Mouse (Mus musculus) hindbrain, embryonic 12.5 days (tissue): ENCODE data around the gene Tldc2. TPM values are rescaled to one million over a fixed set of nuclear protein-coding genes. Genes with fewer than 3 reads are reported as not detected.

ENCODE experiments used
- ATAC-seq: fragments of 200-750 bp; cut with Nextera tagmentation; 2 replicates; pipeline ENCODE4 v1.8.0; 2017; ENCODE audit warnings: moderate TSS enrichment; ENCODE audit not compliant: low FRiP score
- H3K27ac ChIP-seq: fragments of 300-500 bp; sonication (generic); 2 replicates; pipeline ENCODE4 v1.5.1; 2016; ENCODE audit warnings: mild to moderate bottlenecking
- H3K27me3 ChIP-seq: fragments of 300-500 bp; sonication (generic); 2 replicates; pipeline ENCODE4 v1.6.1; 2016; ENCODE audit warnings: mild to moderate bottlenecking
- H3K36me3 ChIP-seq: fragments of 300-500 bp; sonication (generic); 2 replicates; pipeline ENCODE4 v1.6.1; 2016; ENCODE audit warnings: mild to moderate bottlenecking
- H3K4me1 ChIP-seq: fragments of 300-500 bp; sonication (generic); 2 replicates; pipeline ENCODE4 v1.6.1; 2016
- H3K4me2 ChIP-seq: fragments of 300-500 bp; sonication (generic); replicated peaks from 2 replicates; pipeline ENCODE4 v1.6.1; 2016; ENCODE audit warnings: mild to moderate bottlenecking
- H3K4me3 ChIP-seq: fragments of 300-500 bp; sonication (generic); 2 replicates; pipeline ENCODE4 v1.5.1; 2016; ENCODE audit warnings: mild to moderate bottlenecking
- H3K9ac ChIP-seq: fragments of 300-500 bp; sonication (generic); 2 replicates; pipeline ENCODE4 v1.6.1; 2016; ENCODE audit warnings: mild to moderate bottlenecking, moderate library complexity
- H3K9me3 ChIP-seq: fragments of 300-500 bp; sonication (generic); replicated peaks from 2 replicates; pipeline ENCODE4 v1.6.1; 2016; ENCODE audit warnings: mild to moderate bottlenecking
- WGBS: fragments of 180-500 bp; shearing (Covaris S2); methylation state at CpG from one replicate; pipeline ENCODE4 v1.1.7; 2016; 5-methylcytosine and 5-hydroxymethylcytosine counted together
- polyA plus RNA-seq: library from polyadenylated mRNA; unstranded; fragments of >200 nt; fragmentation: Nextera tagmentation; extraction: Ambion mirVana; gene quantifications from 2 replicates; pipeline ENCODE4 v1.2.1, GENCODE M21; 2016

Tldc2 gene
- polyA plus RNA-seq, 1 experiment from 2014 or later: not detected

DNA sequence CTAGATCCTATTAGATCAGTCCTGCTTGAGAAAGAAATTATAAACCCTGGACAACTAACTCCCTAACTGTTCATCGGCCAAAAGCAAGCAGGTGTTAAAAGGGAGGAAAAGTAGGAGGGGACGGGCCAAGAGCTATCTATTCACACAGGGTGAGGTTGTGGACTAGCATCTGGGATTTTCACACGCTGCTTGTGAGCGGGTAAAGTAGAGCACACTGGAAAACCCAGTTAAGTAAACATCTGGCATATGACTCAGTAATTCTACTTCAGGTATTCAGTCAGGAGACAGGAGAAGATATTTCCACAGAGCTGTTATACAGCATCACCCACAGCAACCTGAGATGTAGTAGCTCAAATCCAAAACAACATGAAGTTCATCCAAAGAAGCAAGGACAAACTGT is 31.7 kb downstream of the Tldc2 start:
- Histone ChIP-seq H3K9me3 (no peaks in the 10 kb centered on the region), H3K27me3 (no peaks in the 10 kb centered on the region), H3K4me1 (no peaks in the 10 kb centered on the region), H3K4me3 (no peak overlapping the region), H3K4me2 (no peak overlapping the region), H3K9ac (no peak overlapping the region), H3K36me3 (peaks cover 9% of the 10 kb centered on the region; the same call in 1 of the 2 replicates), H3K27ac (no peak overlapping the region)
- ATAC-seq: no peak
- WGBS: 90% methylated on average over 4 of the region's 4 CpGs

DNA sequence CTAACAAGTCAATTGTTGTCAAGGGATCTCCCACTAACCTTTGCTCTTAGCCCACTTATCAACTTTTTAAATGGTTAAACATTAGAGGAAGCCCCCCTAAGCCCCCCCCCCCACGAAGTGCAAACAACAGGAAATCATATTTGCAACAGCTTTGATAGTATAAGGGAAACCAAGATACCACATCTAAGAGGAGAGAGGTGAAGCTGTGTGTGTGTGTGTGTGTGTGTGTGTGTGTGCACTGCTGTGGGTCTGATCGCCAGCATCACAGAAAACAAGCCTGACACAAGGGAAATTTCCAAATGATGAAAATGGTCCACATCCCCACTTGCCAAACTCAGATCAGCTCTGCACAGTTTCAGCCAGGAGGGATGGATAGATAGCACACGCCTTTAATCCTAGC is 32.2 kb downstream of the Tldc2 start:
- Histone ChIP-seq H3K36me3 (peaks cover 4% of the 10 kb centered on the region; the same call in 1 of the 2 replicates), H3K4me3 (no peak overlapping the region), H3K27me3 (no peaks in the 10 kb centered on the region), H3K9me3 (no peaks in the 10 kb centered on the region), H3K9ac (no peak overlapping the region), H3K4me2 (no peak overlapping the region), H3K4me1 (no peaks in the 10 kb centered on the region), H3K27ac (no peak overlapping the region)
- no peak for ATAC-seq
- 73% methylated on average over 3 of the region's 3 CpGs for WGBS

DNA sequence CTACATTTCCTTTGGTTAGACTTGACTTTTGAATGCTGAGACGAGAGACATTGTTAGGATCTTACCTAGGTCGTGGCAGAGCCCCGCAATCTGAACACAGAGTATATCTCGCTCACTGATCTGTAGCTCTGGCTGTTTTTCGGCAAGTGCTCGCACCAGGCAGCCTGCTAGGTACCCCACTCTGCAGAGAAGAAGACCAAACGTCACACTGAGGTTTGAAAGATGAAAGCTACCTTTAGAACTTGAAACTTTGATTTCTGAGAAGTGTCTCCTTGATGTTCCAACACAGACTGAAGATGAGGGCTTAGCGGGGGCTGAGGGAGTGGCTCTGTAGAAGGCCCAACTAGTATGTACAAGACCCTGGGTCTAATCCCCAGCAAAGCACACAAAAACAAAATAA is 34.9 kb downstream of the Tldc2 start:
- Histone ChIP-seq H3K27me3 (no peaks in the 10 kb centered on the region), H3K36me3 (peaks cover 8% of the 10 kb centered on the region), H3K9ac (no peak overlapping the region), H3K4me2 (no peak overlapping the region), H3K9me3 (no peaks in the 10 kb centered on the region), H3K4me1 (no peaks in the 10 kb centered on the region), H3K27ac (no peak overlapping the region), H3K4me3 (no peak overlapping the region)
- 92% methylated on average over 8 of the region's 8 CpGs for WGBS
- ATAC-seq: no peak

DNA sequence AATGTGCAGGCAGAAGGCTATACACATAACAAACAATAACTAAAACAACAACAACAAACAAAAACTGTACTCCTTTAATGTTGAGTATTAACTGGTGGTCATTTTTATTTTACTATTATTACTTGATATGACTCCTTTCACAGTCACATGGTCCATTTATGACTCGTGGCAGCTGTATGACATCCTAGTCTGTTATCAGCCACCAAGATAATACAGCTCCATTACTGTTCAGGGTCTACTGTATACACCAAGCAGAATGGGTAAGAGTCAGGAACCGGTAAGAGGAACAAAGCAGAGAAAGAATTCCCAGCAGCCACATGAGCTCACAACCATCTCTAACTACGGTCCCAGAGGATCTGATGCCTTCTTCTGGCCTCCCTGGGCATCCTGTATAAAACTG is 38.4 kb downstream of the Tldc2 start:
- H3K4me1 ChIP-seq: no peaks in the 10 kb centered on the region
- H3K27me3 ChIP-seq: no peaks in the 10 kb centered on the region
- H3K4me3 ChIP-seq: no peak overlapping the region
- no peak overlapping the region for H3K4me2 ChIP-seq
- H3K36me3 ChIP-seq: peaks cover 8% of the 10 kb centered on the region
- H3K9ac ChIP-seq: no peak overlapping the region
- no peak overlapping the region for H3K27ac ChIP-seq
- no peak for ATAC-seq
- no peaks in the 10 kb centered on the region for H3K9me3 ChIP-seq
- WGBS: 96% methylated on average over 3 of the region's 3 CpGs

DNA sequence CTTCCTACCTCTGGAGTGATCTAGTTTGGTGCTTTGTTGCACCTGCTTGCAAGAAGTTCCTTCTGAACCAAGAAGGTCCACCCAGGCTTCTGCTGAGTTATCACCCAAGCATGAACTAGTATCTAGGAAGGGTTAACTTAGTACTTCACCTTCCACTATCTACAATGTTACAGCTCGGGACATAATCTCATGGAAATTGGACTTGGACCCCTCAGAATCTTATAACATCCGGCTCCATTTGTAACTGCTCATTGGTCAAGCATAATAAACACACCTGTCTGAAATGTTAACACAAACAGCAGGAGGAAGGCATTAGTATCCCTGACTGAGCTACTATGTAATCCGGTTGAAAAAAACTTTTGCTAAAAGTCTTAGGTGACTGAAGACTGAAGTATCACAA is 40.5 kb downstream of the Tldc2 start:
- H3K4me2 ChIP-seq: no peak overlapping the region
- no peak overlapping the region for H3K27ac ChIP-seq
- no peak overlapping the region for H3K4me3 ChIP-seq
- no peaks in the 10 kb centered on the region for H3K27me3 ChIP-seq
- ATAC-seq: no peak
- no peak overlapping the region for H3K9ac ChIP-seq
- 84% methylated on average over 3 of the region's 3 CpGs for WGBS
- no peaks in the 10 kb centered on the region for H3K9me3 ChIP-seq
- H3K4me1 ChIP-seq: no peaks in the 10 kb centered on the region
- peaks cover 8% of the 10 kb centered on the region for H3K36me3 ChIP-seq

DNA sequence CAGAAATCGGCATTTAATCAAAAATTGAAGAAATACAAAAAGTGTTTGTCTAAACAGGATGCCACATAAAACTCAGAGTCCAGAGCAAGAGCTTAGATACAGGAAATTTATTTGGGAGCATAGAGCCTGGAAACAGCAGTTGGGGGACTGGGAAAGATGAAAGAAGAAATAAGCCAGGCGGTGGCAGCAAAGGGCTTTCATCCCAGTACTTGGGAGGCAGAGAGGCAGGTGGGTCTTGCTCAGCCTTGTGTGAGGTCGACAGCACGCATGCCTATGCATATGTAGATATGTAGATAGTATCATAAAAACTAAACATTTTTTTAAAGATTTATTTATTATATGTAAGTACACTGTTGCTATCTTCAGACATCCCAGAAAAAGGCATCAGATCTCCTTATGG is 41.2 kb downstream of the Tldc2 start:
- ATAC-seq: no peak
- no peaks in the 10 kb centered on the region for H3K9me3 ChIP-seq
- H3K4me1 ChIP-seq: no peaks in the 10 kb centered on the region
- H3K27ac ChIP-seq: no peak overlapping the region
- H3K36me3 ChIP-seq: peaks cover 8% of the 10 kb centered on the region
- H3K9ac ChIP-seq: no peak overlapping the region
- no peak overlapping the region for H3K4me3 ChIP-seq
- H3K27me3 ChIP-seq: no peaks in the 10 kb centered on the region
- no peak overlapping the region for H3K4me2 ChIP-seq
- WGBS: 72% methylated on average over 4 of the region's 4 CpGs

DNA sequence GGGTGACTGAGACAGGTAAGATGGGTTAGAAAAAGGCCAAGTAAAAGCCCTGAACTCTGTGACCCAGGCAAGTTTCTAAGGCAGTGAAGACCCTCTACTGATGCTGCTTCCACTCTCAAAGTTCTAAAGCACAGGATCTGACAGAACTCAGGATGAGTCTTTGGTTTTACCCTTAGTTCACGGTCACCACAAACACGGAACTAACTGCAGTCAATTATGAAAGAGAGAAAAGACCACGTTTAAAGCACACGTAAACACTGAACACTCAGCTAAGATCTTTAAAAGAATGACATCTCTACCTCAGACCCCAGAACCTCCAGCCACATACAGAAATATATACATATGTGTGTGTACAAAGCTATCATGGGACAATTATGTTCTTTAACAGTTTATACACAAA is 42.2 kb downstream of the Tldc2 start:
- Histone ChIP-seq H3K4me3 (no peak overlapping the region), H3K4me2 (no peak overlapping the region), H3K9ac (no peak overlapping the region), H3K4me1 (no peaks in the 10 kb centered on the region), H3K9me3 (no peaks in the 10 kb centered on the region), H3K36me3 (peaks cover 8% of the 10 kb centered on the region), H3K27ac (no peak overlapping the region), H3K27me3 (no peaks in the 10 kb centered on the region)
- ATAC-seq: no peak
- 94% methylated on average over 4 of the region's 4 CpGs for WGBS

DNA sequence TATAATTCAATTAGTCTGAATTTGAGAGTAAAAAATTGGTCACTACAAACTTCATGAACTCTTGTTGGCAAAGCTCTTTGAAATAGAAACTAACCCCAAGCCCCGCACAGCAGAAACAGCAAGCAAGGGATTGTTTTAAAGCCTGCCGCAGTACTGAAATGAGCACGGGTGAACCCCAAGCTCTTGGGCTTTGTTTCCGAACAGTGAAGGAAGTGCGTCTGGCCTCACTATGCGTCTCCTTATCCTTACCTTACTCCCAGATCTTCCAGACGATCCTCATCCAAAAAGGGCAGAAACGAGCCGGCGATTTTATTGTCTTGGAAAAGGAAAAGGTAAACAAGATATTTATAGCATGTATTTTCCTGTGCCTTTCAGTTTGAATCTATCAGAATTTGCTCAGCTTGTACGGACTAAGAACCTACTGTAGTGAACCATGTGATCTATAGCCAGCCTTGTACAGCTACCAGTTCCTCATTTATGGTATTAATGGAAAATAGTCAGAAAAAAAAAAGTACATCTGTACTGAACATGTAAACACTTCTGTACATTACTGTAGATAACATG is 42.8 kb downstream of the Tldc2 start:
- Histone ChIP-seq H3K9ac (no peak overlapping the region), H3K27ac (no peak overlapping the region), H3K4me3 (no peak overlapping the region), H3K9me3 (no peaks in the 10 kb centered on the region), H3K36me3 (peaks cover 8% of the 10 kb centered on the region), H3K27me3 (no peaks in the 10 kb centered on the region), H3K4me2 (no peak overlapping the region), H3K4me1 (no peaks in the 10 kb centered on the region)
- WGBS: 83% methylated on average over 11 of the region's 11 CpGs
- no peak for ATAC-seq

DNA sequence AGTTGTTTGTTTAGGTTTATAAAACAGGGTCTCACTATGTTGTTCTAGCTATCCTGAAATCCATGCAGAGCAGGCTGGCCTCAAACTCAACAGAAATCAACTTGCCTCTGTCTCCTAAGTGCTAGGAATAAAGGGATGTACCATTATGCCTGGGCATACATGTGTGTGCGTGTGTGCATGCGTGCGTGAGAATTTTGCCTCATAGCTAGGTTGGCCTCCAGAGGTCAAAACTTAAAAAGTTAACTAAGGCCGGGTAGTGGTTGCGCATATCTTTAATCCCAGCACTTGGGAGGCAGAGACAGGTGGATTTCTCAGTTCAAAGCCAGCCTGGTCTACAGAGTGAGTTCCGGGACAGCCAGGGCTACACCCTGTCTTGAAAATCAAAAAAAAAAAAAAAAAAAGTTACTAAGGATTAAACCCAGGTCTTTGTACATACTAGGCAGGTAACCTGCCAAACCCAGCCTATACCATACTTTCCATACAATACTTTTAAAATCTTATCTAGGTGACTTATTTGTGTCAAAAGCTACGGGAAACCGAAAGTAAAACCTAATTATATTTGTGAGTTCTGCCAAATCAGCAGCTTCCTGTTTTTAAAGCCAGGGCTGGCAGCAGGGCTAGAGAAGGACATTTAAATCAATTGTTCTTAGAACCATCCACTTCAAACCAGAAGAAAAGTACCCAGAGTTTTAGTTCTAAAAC is 44.1 kb downstream of the Tldc2 start:
- no peak for ATAC-seq
- H3K9me3 ChIP-seq: no peaks in the 10 kb centered on the region
- H3K36me3 ChIP-seq: peaks cover 4% of the 10 kb centered on the region
- 89% methylated on average over 8 of the region's 8 CpGs for WGBS
- H3K9ac ChIP-seq: no peak overlapping the region
- H3K4me3 ChIP-seq: no peak overlapping the region
- H3K27me3 ChIP-seq: no peaks in the 10 kb centered on the region
- H3K4me2 ChIP-seq: no peak overlapping the region
- no peak overlapping the region for H3K27ac ChIP-seq
- no peaks in the 10 kb centered on the region for H3K4me1 ChIP-seq

DNA sequence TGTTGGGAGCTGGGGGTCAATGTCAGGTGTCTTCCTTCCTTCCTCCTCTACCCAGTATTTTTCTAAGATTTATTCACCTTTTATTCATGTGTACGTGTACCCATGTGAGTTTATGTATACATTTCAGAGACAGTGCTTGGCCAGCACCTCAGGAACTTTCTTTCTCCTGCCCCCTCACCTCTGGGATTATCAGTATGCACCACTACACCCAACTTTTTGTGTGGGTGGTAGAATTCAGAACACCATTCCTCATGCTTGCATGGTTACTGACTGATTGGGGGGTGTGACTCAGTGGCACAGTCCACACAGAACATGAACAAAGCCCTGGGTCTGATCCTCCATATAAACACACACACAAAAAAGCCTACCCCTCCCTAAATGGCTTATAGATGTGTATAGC is 45.2 kb downstream of the Tldc2 start:
- H3K36me3 ChIP-seq: no peaks in the 10 kb centered on the region
- ATAC-seq: no peak
- no peaks in the 10 kb centered on the region for H3K4me1 ChIP-seq
- H3K9ac ChIP-seq: no peak overlapping the region
- 90% methylated on average over 1 of the region's 1 CpGs for WGBS
- H3K4me2 ChIP-seq: no peak overlapping the region
- no peak overlapping the region for H3K27ac ChIP-seq
- no peaks in the 10 kb centered on the region for H3K9me3 ChIP-seq
- no peaks in the 10 kb centered on the region for H3K27me3 ChIP-seq
- H3K4me3 ChIP-seq: no peak overlapping the region

DNA sequence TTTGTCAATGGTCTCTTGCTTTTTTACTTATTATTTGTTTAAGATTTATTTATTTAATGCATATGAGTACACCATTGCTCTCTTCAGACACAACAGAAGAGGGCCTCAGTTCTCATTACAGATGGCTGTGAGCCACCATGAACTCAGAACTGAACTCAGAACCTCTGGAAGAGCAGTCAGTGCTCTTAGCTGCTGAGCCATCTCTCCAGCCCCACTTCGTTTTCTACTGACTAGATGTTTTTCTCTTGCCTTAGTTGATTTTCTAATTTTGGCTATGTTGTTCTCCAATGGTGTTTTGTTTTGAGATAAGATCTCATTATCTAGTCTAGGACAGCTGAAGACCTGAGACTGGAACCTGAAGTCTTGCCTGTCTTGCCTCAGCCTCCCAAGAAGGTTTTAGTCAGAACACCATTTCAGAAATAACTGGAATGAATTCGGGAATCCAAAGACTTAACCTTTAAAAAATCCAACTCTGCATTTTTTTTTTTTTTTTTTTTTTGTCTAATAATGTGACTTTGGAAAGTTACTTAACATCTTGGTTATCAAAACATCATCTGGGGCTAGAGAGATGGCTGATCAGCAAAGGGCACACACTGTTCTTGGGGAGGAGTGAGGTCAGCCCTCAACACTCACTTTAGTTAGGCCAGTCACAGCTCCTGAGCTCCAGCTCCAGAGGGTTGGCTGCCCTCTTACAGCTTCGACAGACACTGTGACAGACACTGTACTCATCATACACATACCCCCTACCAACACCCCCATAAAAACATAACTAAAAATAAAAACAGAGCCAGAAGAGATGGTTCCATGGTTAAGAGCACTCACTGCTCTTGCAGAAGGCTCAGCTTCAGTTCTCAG is 46.1 kb downstream of the Tldc2 start:
- H3K9me3 ChIP-seq: no peaks in the 10 kb centered on the region
- no peak overlapping the region for H3K4me2 ChIP-seq
- no peak overlapping the region for H3K4me3 ChIP-seq
- H3K4me1 ChIP-seq: no peaks in the 10 kb centered on the region
- H3K27me3 ChIP-seq: no peaks in the 10 kb centered on the region
- no peaks in the 10 kb centered on the region for H3K36me3 ChIP-seq
- no peak for ATAC-seq
- 79% methylated on average over 3 of the region's 3 CpGs for WGBS
- H3K27ac ChIP-seq: no peak overlapping the region
- no peak overlapping the region for H3K9ac ChIP-seq

DNA sequence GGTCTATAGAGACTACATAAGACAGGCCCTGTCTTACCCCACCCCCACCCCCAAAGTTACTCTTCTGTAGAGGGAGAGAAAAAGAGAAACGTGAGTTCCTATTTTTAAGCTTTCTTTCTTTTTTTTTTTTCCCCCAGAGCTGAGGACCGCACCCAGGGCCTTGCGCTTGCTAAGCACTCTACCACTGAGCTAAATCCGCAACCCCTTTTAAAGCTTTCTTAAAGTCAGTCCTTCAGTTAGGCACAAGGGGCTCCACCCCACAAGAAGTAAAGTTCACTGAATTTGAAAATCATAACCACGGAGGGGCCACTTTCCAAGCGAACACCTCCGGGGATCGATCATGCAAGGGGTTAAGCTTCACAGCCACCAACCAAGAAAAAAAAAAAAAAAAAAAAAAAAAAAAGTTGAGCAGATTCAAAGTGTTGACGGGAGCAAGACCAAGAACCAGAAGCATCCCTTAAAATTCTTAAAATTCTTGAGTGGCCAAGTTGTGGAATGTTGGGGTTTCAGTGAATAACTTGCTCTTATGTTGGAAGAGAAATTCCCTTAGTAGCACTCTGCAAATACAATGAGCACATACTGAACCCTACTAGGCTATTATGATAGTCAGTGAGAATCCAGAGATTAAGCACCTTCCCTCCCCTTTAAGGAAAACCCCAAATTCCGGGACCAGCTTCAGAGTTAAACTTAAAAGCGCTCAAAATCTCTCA is 47.1 kb downstream of the Tldc2 start:
- ATAC-seq: no peak
- Histone ChIP-seq H3K4me3 (peak overlapping the region; percentile 68), H3K27ac (no peak overlapping the region), H3K4me1 (no peaks in the 10 kb centered on the region), H3K9me3 (no peaks in the 10 kb centered on the region), H3K9ac (peak overlapping the region; percentile 71), H3K4me2 (peak overlapping the region; percentile 89), H3K27me3 (no peaks in the 10 kb centered on the region), H3K36me3 (no peaks in the 10 kb centered on the region)
- WGBS: 20% methylated on average over 11 of the region's 11 CpGs
